Mouse (Mus musculus) spleen, adult 18-20 months (tissue): ENCODE measurements around the gene Farp1.

Experiments used
- DNase-seq, 2 experiments: peaks; one replicate each; pipeline ENCODE4 v3.0.0; 2022; ENCODE audit warnings: mixed read lengths in 2 of 2

The Farp1 gene

GRCm38 (mm10) chr14:121324521-121325330 lies 289.7 kb downstream of the Farp1 start:
- DNase-seq, result no peak

- DNase-seq, result no peak
These were observed 291.4 kb downstream of the Farp1 start for GRCm38 (mm10) chr14:121326432-121326831.

GRCm38 (mm10) chr14:121328878-121329277 lies 293.9 kb downstream of the Farp1 start:
- no peak for DNase-seq

GRCm38 (mm10) chr14:121329401-121330089 lies 294.5 kb downstream of the Farp1 start:
- no peak for DNase-seq

GRCm38 (mm10) chr14:121330090-121330408 lies 295.0 kb downstream of the Farp1 start:
- no peak for DNase-seq
